Mouse (Mus musculus): ENCODE results near the gene Taar3.

Gene Taar3

GRCm38 (mm10) chr10:23993381-23993780 lies 44.0 kb downstream of the Taar3 start, which contains the start of gene Taar7a:
TSS of gene Taar7a (minus strand) at chr10:23993481.
- no peak for ATAC-seq (ENCODE audit: insufficient number of reproducible peaks, low FRiP score, low TSS enrichment)

GRCm38 (mm10) chr10:23999639-24000038 lies 50.3 kb downstream of the Taar3 start, which contains the start of gene Taar7b:
TSS of gene Taar7b (plus strand) at chr10:23999939.
- no peak for ATAC-seq (ENCODE audit: insufficient number of reproducible peaks, low FRiP score, low TSS enrichment)
